Mouse (Mus musculus) midbrain, postnatal 0 days (tissue): ENCODE measurements around the gene Pigb. TPM values are rescaled to one million over a fixed set of nuclear protein-coding genes. Genes with fewer than 3 reads are reported as not detected.
A peak's percentile ranks its signal among the peaks of the same experiment; 100 is the strongest.

ENCODE experiments used
- ATAC-seq: fragments of 200-750 bp; cut with Nextera tagmentation; 2 replicates; pipeline ENCODE4 v1.8.0; 2017; ENCODE audit warnings: moderate number of reproducible peaks, mild to moderate bottlenecking, moderate TSS enrichment, moderate library complexity; ENCODE audit not compliant: low FRiP score
- DNase-seq: peaks from one replicate; pipeline ENCODE4 v3.0.0-alpha.2; 2015; ENCODE audit warnings: low spot score
- H3K27ac ChIP-seq: fragments of 300-500 bp; sonication (generic); 2 replicates; pipeline ENCODE4 v1.5.1; 2014; ENCODE audit warnings: low read depth, mild to moderate bottlenecking, low read length, mixed read lengths
- H3K27me3 ChIP-seq: fragments of 300-500 bp; sonication (generic); 2 replicates; pipeline ENCODE4 v1.6.1; 2014; ENCODE audit warnings: low read length, control low read depth, mixed read lengths; ENCODE audit not compliant: insufficient read depth
- H3K36me3 ChIP-seq: fragments of 300-500 bp; sonication (generic); 2 replicates; pipeline ENCODE4 v1.6.1; 2014; ENCODE audit warnings: low read length, control low read depth, mixed read lengths; ENCODE audit not compliant: insufficient read depth
- H3K4me1 ChIP-seq: fragments of 300-500 bp; sonication (generic); 2 replicates; pipeline ENCODE4 v1.6.1; 2014; ENCODE audit warnings: mild to moderate bottlenecking, control low read depth, antibody characterized with exemption, low read length, mixed read lengths; ENCODE audit not compliant: insufficient read depth
- H3K4me2 ChIP-seq: fragments of 300-500 bp; sonication (generic); 2 replicates; pipeline ENCODE4 v1.6.1; 2014; ENCODE audit warnings: low read depth, mild to moderate bottlenecking, low read length, mixed read lengths; ENCODE audit not compliant: poor library complexity, severe bottlenecking
- H3K4me3 ChIP-seq: fragments of 300-500 bp; sonication (generic); 2 replicates; pipeline ENCODE4 v1.5.1; 2014; ENCODE audit warnings: low read depth, mild to moderate bottlenecking, low read length, moderate library complexity
- H3K9ac ChIP-seq: fragments of 300-500 bp; sonication (generic); replicated peaks from 2 replicates; pipeline ENCODE4 v1.6.1; 2014; ENCODE audit warnings: mild to moderate bottlenecking, low read length, moderate library complexity, mixed read lengths; ENCODE audit not compliant: poor library complexity, severe bottlenecking
- H3K9me3 ChIP-seq: fragments of 300-500 bp; sonication (generic); 2 replicates; pipeline ENCODE4 v1.6.1; 2016; ENCODE audit warnings: low read length, control low read depth
- CTCF ChIP-seq: IDR thresholded peaks from 2 replicates; pipeline ENCODE4 v1.5.1; 2016; ENCODE audit warnings: antibody characterized with exemption, mild to moderate bottlenecking
- WGBS: fragments of 180-500 bp; shearing (Covaris S2); extraction: QIAGEN DNeasy Blood & Tissue Kit; methylation state at CpG from one replicate; pipeline ENCODE4 v1.1.7; 2014; 5-methylcytosine and 5-hydroxymethylcytosine counted together
- polyA plus RNA-seq: library from polyadenylated mRNA; unstranded; fragments of >200 nt; fragmentation: Nextera tagmentation; extraction: Ambion mirVana; gene quantifications from 2 replicates; pipeline ENCODE4 v1.2.1, GENCODE M21; 2015
- total RNA-seq: library from RNA; depleted of rRNA; stranded (reverse); fragments of >200 nt; gene quantifications from 2 replicates; pipeline ENCODE4 v1.2.3, GENCODE M21; 2014

Pigb gene
- total and polyA plus RNA-seq, 2 experiments from 2014 or later, result 8.4 to 13.0 TPM

GRCm38 (mm10) chr9:73025818-73026636 lies 14.2 kb downstream of the Pigb start:
- Histone ChIP-seq H3K9me3 (no peaks in the 10 kb centered on the region), H3K4me3 (no peak overlapping the region), H3K27ac (no peak overlapping the region), H3K36me3 (peaks cover 16% of the 10 kb centered on the region; the same call in 1 of the 2 replicates), H3K27me3 (no peaks in the 10 kb centered on the region), H3K4me1 (no peaks in the 10 kb centered on the region), H3K4me2 (peak overlapping the region; percentile 15; the same call in 1 of the 2 replicates), H3K9ac (no peak overlapping the region)
- ATAC-seq, result peak; percentile 52; the same call in 1 of the 2 replicates
- no peak for TF ChIP-seq CTCF
- WGBS, result 23% methylated on average over 17 of the region's 17 CpGs
- peak; percentile 42 for DNase-seq

GRCm38 (mm10) chr9:73020566-73021097 lies 19.5 kb downstream of the Pigb start:
- ATAC-seq (no peak), DNase-seq (no peak)
- no peak overlapping the region for H3K9ac ChIP-seq
- no peaks in the 10 kb centered on the region for H3K27me3 ChIP-seq
- WGBS, result 94% methylated on average over 5 of the region's 5 CpGs
- no peaks in the 10 kb centered on the region for H3K9me3 ChIP-seq
- no peak overlapping the region for H3K27ac ChIP-seq
- no peak overlapping the region for H3K4me2 ChIP-seq
- H3K36me3 ChIP-seq, result peaks cover 48% of the 10 kb centered on the region
- TF ChIP-seq CTCF, result no peak
- H3K4me3 ChIP-seq, result no peak overlapping the region
- no peaks in the 10 kb centered on the region for H3K4me1 ChIP-seq

- TF ChIP-seq CTCF, result no peak
- Histone ChIP-seq H3K4me2 (no peak overlapping the region), H3K9me3 (no peaks in the 10 kb centered on the region), H3K4me1 (no peaks in the 10 kb centered on the region), H3K4me3 (no peak overlapping the region), H3K27me3 (no peaks in the 10 kb centered on the region), H3K27ac (no peak overlapping the region), H3K36me3 (peaks cover 54% of the 10 kb centered on the region), H3K9ac (no peak overlapping the region)
- no peak for ATAC-seq
- 91% methylated on average over 10 of the region's 10 CpGs for WGBS
- peak; percentile 10 for DNase-seq
Measured at GRCm38 (mm10) chr9:73019841-73020240, 20.3 kb downstream of the Pigb start.

GRCm38 (mm10) chr9:73014724-73015123 lies 25.5 kb downstream of the Pigb start:
- no peaks in the 10 kb centered on the region for H3K4me1 ChIP-seq
- H3K27me3 ChIP-seq, result no peaks in the 10 kb centered on the region
- ATAC-seq (no peak), DNase-seq (no peak)
- peaks cover 75% of the 10 kb centered on the region for H3K36me3 ChIP-seq
- TF ChIP-seq CTCF, result no peak
- H3K4me2 ChIP-seq, result no peak overlapping the region
- WGBS, result 92% methylated on average over 13 of the region's 13 CpGs
- no peaks in the 10 kb centered on the region for H3K9me3 ChIP-seq
- H3K9ac ChIP-seq, result no peak overlapping the region
- no peak overlapping the region for H3K4me3 ChIP-seq
- no peak overlapping the region for H3K27ac ChIP-seq

GRCm38 (mm10) chr9:73012629-73013028 lies 27.5 kb downstream of the Pigb start:
- Histone ChIP-seq H3K27me3 (no peaks in the 10 kb centered on the region), H3K27ac (no peak overlapping the region), H3K4me2 (no peak overlapping the region), H3K4me1 (no peaks in the 10 kb centered on the region), H3K9me3 (no peaks in the 10 kb centered on the region), H3K4me3 (no peak overlapping the region), H3K9ac (no peak overlapping the region), H3K36me3 (peaks cover 60% of the 10 kb centered on the region)
- ATAC-seq, result no peak
- TF ChIP-seq CTCF, result peak; percentile 45
- 92% methylated on average over 4 of the region's 4 CpGs for WGBS
- DNase-seq, result no peak

GRCm38 (mm10) chr9:73008384-73008783 lies 31.8 kb downstream of the Pigb start:
- ATAC-seq (no peak), DNase-seq (no peak)
- H3K27me3 ChIP-seq, result no peaks in the 10 kb centered on the region
- H3K9me3 ChIP-seq, result no peaks in the 10 kb centered on the region
- H3K36me3 ChIP-seq, result peaks cover 48% of the 10 kb centered on the region
- no peak overlapping the region for H3K9ac ChIP-seq
- WGBS, result 74% methylated on average over 3 of the region's 3 CpGs
- no peak overlapping the region for H3K4me2 ChIP-seq
- H3K4me1 ChIP-seq, result no peaks in the 10 kb centered on the region
- TF ChIP-seq CTCF, result no peak
- no peak overlapping the region for H3K27ac ChIP-seq
- no peak overlapping the region for H3K4me3 ChIP-seq
